Mouse (Mus musculus) embryo, embryonic 10 days (tissue): ENCODE measurements around the gene Hoxd12.
A peak's percentile ranks its signal among the peaks of the same experiment; 100 is the strongest.

ENCODE experiments used
- DNase-seq: peaks from one replicate; pipeline ENCODE4 v3.0.0-alpha.2; 2015; ENCODE audit warnings: low spot score

The Hoxd12 gene

GRCm38 (mm10) chr2:74681594-74682531 is 7.0 kb downstream of the Hoxd12 start:
- DNase-seq = no peak

DNA sequence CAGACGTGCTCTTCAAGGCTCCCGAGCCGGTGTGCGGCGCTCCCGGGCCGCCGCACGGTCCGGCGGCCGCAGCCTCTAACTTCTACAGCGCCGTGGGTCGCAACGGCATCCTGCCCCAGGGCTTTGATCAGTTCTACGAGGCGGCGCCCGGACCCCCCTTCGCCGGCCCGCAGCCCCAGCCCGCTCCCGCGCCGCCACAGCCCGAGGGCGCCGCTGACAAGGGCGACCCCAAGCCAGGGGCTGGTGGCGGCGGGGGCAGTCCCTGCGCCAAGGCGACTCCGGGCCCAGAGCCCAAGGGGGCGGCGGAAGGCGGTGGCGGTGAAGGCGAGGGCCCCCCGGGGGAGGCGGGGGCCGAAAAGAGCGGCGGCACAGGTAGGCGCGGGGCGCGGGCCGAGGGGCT is 8.0 kb downstream of the Hoxd12 start:
- no peak for DNase-seq

- no peak for DNase-seq
Measured at GRCm38 (mm10) chr2:74683471-74683951, 8.7 kb downstream of the Hoxd12 start.

DNA sequence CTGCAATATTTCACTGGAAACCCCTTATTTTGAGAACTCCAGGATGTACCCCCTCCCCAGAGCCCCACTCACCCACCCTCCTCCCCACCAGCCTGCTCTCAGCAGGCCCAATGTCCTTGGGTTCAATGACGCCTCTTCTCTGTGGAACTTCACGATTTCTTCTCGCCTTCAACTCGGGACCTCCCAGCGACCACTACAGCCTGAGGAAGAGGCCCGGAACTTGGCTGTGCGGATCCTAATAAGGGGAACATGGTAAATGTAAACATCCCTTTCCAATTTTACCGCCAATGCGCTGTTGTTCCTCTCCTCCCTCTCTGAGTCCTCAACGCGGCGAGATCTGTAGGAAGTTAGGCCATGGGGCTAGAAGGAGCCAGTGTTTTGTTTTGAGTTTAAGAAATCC is 9.3 kb downstream of the Hoxd12 start:
- no peak for DNase-seq

GRCm38 (mm10) chr2:74685059-74685603 is 10.3 kb downstream of the Hoxd12 start:
- no peak for DNase-seq

DNA sequence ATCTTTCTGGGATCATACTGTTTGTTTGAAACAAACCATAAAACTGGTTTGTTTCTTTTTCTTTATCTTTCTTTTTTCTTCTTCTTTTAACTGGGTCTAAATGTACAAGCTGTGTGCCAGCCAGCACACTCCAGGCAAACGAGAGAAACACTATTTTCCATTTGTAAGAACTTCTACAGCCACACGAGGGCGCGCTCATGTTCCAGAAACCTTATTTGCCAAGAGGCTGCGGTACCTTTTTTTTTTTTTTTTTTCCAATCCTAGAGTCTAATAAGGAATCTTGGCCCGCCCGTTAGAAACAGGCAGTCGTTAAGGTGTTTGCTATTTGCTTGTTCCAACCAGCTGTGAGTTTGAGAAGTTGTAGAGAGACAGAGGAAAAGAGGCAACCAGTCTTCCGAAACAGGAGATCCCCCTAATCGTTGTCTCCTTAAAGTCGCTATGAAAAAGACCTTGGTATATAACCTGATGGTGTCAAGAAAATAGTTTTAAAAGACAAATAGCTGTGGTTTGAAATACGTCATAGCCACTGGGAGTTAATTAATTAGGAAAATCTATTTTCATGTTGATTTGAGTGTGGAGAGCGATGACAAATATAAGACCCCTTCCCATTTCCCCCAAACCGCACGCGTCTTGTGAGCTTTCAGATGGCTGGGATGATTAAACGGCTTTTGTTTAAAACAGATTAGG is 11.6 kb downstream of the Hoxd12 start:
- DNase-seq = peak; percentile 94

DNA sequence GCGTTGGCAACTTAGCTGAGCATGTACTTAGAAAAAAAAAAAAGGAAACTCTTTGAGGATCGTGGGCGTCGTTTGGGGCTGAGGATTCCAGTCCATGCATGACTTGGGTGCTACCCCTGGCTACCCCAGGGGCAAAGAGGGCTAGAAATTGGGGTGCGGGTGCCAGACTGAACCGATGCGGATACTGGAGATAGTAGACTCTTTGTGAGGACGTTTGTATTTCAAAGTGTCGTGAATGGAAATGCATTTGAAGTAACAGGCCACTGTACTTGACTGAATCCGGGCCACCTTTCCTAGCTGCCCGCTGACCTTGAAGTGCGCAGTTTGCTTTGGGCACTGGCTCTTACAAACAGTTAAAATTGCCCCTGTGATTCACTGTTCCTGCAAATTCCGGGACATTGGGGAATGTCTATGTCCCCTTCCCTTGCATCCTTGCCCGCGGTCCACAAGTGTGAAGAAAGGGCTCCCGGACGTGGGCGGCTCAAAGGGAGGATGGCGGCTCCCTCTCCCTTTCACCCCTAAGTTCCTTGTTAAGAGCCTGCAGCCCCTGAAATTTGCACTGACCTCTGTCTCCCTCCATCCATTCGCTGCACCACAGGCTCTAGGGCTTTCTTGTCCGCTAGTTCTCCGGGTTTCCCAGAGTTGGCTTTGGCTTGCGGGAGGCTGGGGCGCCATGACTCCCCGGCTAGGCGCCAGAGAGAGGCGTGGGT is 12.3 kb downstream of the Hoxd12 start:
- peak; percentile 50 for DNase-seq

DNA sequence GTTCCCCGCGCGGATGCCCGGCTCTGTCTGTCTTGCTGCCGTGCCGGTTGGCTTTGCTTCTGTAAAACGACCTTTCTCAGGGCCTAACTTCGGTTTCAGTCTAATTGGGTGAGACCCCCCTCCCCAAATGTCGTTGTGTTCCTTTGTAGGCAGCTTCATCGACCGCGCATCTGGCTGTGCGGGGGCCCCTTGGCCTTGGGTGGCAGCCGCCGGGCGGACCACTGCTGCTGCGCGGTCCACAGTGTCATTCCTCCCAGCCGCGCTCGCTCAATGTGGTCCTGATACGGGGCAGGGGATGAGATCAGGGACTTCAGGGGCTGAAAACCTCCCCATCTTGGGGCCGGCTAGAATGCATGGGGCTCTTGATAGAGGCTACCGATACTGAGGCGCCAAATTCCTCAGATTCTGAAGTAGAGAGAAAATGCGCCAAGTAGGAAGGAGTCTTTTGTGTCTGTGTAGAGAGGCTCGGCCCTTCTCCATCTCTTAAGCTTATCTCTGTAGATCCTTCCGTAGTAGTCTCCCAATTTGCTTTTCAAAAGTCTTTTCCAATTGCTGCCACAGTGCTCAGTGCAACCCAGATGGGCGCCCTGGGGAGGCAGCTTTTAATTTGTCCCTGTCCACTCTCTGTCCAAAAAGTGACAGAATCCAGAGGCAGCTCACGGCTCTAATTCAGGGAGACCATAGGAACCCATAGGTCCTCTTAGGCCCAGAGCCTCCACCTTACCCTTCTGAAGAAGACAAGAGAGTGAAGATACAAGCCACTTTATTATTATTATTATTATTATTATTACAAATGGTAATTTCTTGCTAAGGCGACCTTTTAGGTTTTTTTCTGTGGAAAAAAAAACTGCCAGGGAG is 13.1 kb downstream of the Hoxd12 start:
- DNase-seq = peak; percentile 35

GRCm38 (mm10) chr2:74688795-74689573 is 14.2 kb downstream of the Hoxd12 start:
- DNase-seq = peak; percentile 54

DNA sequence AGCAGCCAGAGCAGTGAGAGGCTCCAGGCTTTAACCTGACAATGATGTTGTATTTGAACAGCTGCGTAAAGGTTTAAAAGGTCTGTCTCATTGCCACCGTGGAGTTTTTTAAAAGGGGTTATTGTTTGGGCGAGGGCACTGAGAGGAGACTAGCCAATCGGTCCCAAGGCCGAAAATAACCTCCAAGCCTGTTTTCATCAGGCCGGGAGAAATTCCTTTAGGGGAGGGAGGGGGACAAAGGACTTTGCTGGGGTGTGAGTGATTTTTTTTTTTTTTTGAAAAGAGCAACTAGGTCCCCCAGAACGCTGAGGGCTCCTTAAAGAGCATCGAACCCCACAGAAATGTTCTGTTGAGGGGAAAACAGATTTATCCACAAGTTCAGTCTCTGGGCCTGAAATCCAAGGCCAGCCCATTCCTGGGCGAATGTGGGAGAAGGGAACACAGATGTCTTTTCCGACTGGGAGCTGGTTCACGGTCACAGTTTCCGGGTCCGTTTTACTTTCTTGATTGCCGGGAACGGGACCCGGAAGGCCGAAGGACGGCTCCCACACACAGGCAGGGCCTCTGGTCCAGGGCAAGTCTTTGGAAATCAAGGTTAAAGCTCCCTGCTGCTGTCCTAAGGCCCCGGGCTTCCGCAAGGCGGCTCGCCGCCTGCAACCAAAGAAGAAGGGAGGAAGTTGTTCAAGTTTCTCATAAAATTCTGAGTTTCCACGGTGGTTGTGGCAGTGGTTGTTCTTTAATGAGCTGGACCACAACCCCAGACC is 14.9 kb downstream of the Hoxd12 start:
- peak; percentile 47 for DNase-seq

DNA sequence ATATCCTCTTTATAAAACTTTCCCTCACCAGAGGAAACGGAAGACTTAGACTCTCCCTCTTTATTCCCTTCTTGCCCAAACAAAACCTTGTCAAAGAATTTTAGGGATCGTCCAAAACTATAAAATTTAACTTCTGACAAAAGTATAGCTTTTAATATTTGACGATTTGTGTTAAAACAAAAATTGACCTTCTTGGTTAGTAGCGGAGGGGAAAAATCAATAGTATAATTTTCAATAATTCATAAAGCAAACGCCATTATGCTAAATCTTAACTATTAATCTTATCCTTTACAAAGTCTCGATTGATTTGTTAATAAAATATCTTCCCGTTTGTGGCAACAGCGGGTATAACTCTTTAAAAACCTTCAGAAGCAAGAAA is 15.5 kb downstream of the Hoxd12 start:
- DNase-seq = no peak

GRCm38 (mm10) chr2:74691022-74691951 is 16.5 kb downstream of the Hoxd12 start, which contains the start of gene Hoxd10:
Hoxd10 (plus strand) TSS chr2:74691924.
- DNase-seq = peak; percentile 94

GRCm38 (mm10) chr2:74691995-74692807 is 17.4 kb downstream of the Hoxd12 start:
- no peak for DNase-seq

- DNase-seq = no peak
Measured at GRCm38 (mm10) chr2:74692808-74693431, 18.1 kb downstream of the Hoxd12 start.

DNA sequence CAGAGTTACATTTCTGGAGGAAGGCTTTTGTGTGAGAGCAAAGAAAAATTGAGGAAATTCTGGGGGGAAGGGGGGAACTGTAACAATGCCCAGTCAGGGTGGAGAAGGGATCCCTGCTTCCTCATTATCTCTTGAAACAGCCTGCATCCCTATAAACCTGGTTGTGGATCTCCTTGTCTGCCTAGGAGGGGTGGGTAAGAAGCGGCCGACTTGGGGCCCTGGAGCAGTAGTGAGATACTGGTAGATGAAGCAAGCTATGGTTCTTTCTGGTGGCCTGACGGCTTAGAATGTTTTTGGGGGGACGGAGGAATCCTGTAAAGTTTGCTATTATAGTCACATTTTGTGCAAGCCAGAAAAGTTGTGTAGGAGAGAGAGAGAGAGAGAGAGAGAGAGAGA is 18.6 kb downstream of the Hoxd12 start:
- no peak for DNase-seq

DNA sequence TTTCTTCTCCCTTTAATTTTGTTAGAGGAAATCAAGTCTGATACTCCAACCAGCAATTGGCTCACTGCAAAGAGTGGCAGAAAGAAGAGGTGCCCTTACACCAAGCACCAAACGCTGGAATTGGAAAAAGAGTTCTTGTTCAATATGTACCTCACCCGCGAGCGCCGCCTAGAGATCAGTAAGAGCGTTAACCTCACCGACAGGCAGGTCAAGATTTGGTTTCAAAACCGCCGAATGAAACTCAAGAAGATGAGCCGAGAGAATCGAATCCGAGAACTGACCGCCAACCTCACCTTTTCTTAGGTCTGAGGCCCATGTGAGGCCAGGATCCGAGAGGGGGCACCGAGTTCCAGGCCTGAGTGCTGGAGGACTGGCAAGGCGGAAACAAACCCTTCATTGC is 19.3 kb downstream of the Hoxd12 start:
- peak; percentile 85 for DNase-seq

- no peak for DNase-seq
Measured at GRCm38 (mm10) chr2:74695383-74695782, 20.6 kb downstream of the Hoxd12 start.
